Mouse (Mus musculus) heart, embryonic 12.5 days (tissue): ENCODE data around the gene Tmem91. TPM values are rescaled to one million over a fixed set of nuclear protein-coding genes. Genes with fewer than 3 reads are reported as not detected.

ENCODE experiments used
- ATAC-seq: fragments of 200-750 bp; cut with Nextera tagmentation; 2 replicates; pipeline ENCODE4 v1.8.0; 2017; ENCODE audit warnings: moderate TSS enrichment, moderate library complexity; ENCODE audit not compliant: insufficient number of reproducible peaks, low FRiP score
- H3K27ac ChIP-seq: fragments of 300-500 bp; sonication (generic); 2 replicates; pipeline ENCODE4 v1.5.1; 2016; ENCODE audit warnings: mild to moderate bottlenecking, moderate library complexity; ENCODE audit not compliant: poor library complexity, severe bottlenecking
- H3K27me3 ChIP-seq: fragments of 300-500 bp; sonication (generic); replicated peaks from 2 replicates; pipeline ENCODE4 v1.6.1; 2016; ENCODE audit warnings: mild to moderate bottlenecking, moderate library complexity
- H3K36me3 ChIP-seq: fragments of 300-500 bp; sonication (generic); 2 replicates; pipeline ENCODE4 v1.6.1; 2016; ENCODE audit warnings: mild to moderate bottlenecking, moderate library complexity
- H3K4me1 ChIP-seq: fragments of 300-500 bp; sonication (generic); replicated peaks from 2 replicates; pipeline ENCODE4 v1.6.1; 2016; ENCODE audit warnings: mild to moderate bottlenecking
- H3K4me2 ChIP-seq: fragments of 300-500 bp; sonication (generic); 2 replicates; pipeline ENCODE4 v1.6.1; 2016; ENCODE audit warnings: mild to moderate bottlenecking, moderate library complexity
- H3K4me3 ChIP-seq: fragments of 300-500 bp; sonication (generic); 2 replicates; pipeline ENCODE4 v1.5.1; 2016; ENCODE audit warnings: mild to moderate bottlenecking
- H3K9ac ChIP-seq: fragments of 300-500 bp; sonication (generic); 2 replicates; pipeline ENCODE4 v1.6.1; 2016; ENCODE audit warnings: mild to moderate bottlenecking, moderate library complexity
- H3K9me3 ChIP-seq: fragments of 300-500 bp; sonication (generic); replicated peaks from 2 replicates; pipeline ENCODE4 v1.6.1; 2016; ENCODE audit warnings: mild to moderate bottlenecking, moderate library complexity
- WGBS: fragments of 180-500 bp; shearing (Covaris S2); methylation state at CpG from one replicate; pipeline ENCODE4 v1.1.7; 2016; 5-methylcytosine and 5-hydroxymethylcytosine counted together
- polyA plus RNA-seq: library from polyadenylated mRNA; unstranded; fragments of >200 nt; fragmentation: Nextera tagmentation; extraction: Ambion mirVana; gene quantifications from 2 replicates; pipeline ENCODE4 v1.2.1, GENCODE M21; 2016

The Tmem91 gene
- polyA plus RNA-seq, 1 experiment from 2014 or later, result 0.86 TPM

- Histone ChIP-seq H3K4me3 (no peak overlapping the region), H3K4me1 (peaks cover 1% of the 10 kb centered on the region; the same call in 1 of the 2 replicates), H3K27me3 (peaks cover 17% of the 10 kb centered on the region), H3K9me3 (no peaks in the 10 kb centered on the region), H3K36me3 (peaks cover 44% of the 10 kb centered on the region), H3K27ac (no peak overlapping the region), H3K9ac (no peak overlapping the region), H3K4me2 (no peak overlapping the region)
- WGBS, result 77% methylated on average over 9 of the region's 9 CpGs
- ATAC-seq, result no peak
Measured at GRCm38 (mm10) chr7:25669631-25670030, 5.3 kb downstream of the Tmem91 start.

GRCm38 (mm10) chr7:25669158-25669557, 5.8 kb downstream of the Tmem91 start:
- Histone ChIP-seq H3K27ac (no peak overlapping the region), H3K9ac (no peak overlapping the region), H3K9me3 (no peaks in the 10 kb centered on the region), H3K27me3 (peaks cover 13% of the 10 kb centered on the region), H3K4me1 (no peaks in the 10 kb centered on the region), H3K36me3 (peaks cover 49% of the 10 kb centered on the region), H3K4me2 (no peak overlapping the region), H3K4me3 (no peak overlapping the region)
- 86% methylated on average over 10 of the region's 10 CpGs for WGBS
- ATAC-seq, result no peak

- ATAC-seq, result no peak
- H3K4me2 ChIP-seq, result no peak overlapping the region
- no peaks in the 10 kb centered on the region for H3K4me1 ChIP-seq
- H3K9me3 ChIP-seq, result no peaks in the 10 kb centered on the region
- no peak overlapping the region for H3K9ac ChIP-seq
- H3K36me3 ChIP-seq, result peaks cover 67% of the 10 kb centered on the region
- H3K27ac ChIP-seq, result no peak overlapping the region
- no peak overlapping the region for H3K4me3 ChIP-seq
- 93% methylated on average over 8 of the region's 8 CpGs for WGBS
- H3K27me3 ChIP-seq, result no peaks in the 10 kb centered on the region
Measured at GRCm38 (mm10) chr7:25666381-25666780, 8.6 kb downstream of the Tmem91 start.

- Histone ChIP-seq H3K27me3 (no peaks in the 10 kb centered on the region), H3K27ac (peak within 1 kb of the TSS; percentile 41), H3K9ac (peak within 1 kb of the TSS; percentile 80), H3K9me3 (no peaks in the 10 kb centered on the region), H3K4me3 (peak within 1 kb of the TSS; percentile 72), H3K4me1 (peaks cover 23% of the 10 kb centered on the region), H3K36me3 (peaks cover 17% of the 10 kb centered on the region), H3K4me2 (peak within 1 kb of the TSS; percentile 82)
- ATAC-seq, result peak; percentile 100
- under 1% methylated on average over 50 of the region's 50 CpGs for WGBS
Measured at GRCm38 (mm10) chr7:25658657-25659472, 16.1 kb downstream of the Tmem91 start, which contains the start of the genes Bckdha and Exosc5. TSS of gene Bckdha (minus strand) at chr7:25658981. TSS of gene Exosc5 (plus strand) at chr7:25659164.

GRCm38 (mm10) chr7:25657785-25658184, 17.2 kb downstream of the Tmem91 start:
- H3K4me2 ChIP-seq, result peak overlapping the region; percentile 82
- no peak overlapping the region for H3K27ac ChIP-seq
- 31% methylated on average over 10 of the region's 10 CpGs for WGBS
- H3K4me3 ChIP-seq, result peak overlapping the region; percentile 72
- no peaks in the 10 kb centered on the region for H3K27me3 ChIP-seq
- H3K36me3 ChIP-seq, result peaks cover 11% of the 10 kb centered on the region
- H3K9ac ChIP-seq, result peak overlapping the region; percentile 80
- ATAC-seq, result no peak
- no peaks in the 10 kb centered on the region for H3K9me3 ChIP-seq
- peaks cover 23% of the 10 kb centered on the region for H3K4me1 ChIP-seq

- Histone ChIP-seq H3K9me3 (no peaks in the 10 kb centered on the region), H3K4me3 (no peak overlapping the region), H3K36me3 (no peaks in the 10 kb centered on the region), H3K9ac (no peak overlapping the region), H3K4me1 (peaks cover 23% of the 10 kb centered on the region), H3K27ac (no peak overlapping the region), H3K4me2 (no peak overlapping the region), H3K27me3 (no peaks in the 10 kb centered on the region)
- no peak for ATAC-seq
- WGBS, result 68% methylated on average over 11 of the region's 11 CpGs
Measured at GRCm38 (mm10) chr7:25655601-25656428, 19.2 kb downstream of the Tmem91 start.

GRCm38 (mm10) chr7:25652244-25652759, 22.7 kb downstream of the Tmem91 start:
- Histone ChIP-seq H3K27me3 (no peaks in the 10 kb centered on the region), H3K4me3 (no peak overlapping the region), H3K4me1 (peaks cover 7% of the 10 kb centered on the region; the same call in 1 of the 2 replicates), H3K27ac (no peak overlapping the region), H3K36me3 (no peaks in the 10 kb centered on the region), H3K9me3 (no peaks in the 10 kb centered on the region), H3K4me2 (no peak overlapping the region), H3K9ac (no peak overlapping the region)
- WGBS, result 89% methylated on average over 12 of the region's 12 CpGs
- ATAC-seq, result no peak

- Histone ChIP-seq H3K4me3 (no peak overlapping the region), H3K9me3 (no peaks in the 10 kb centered on the region), H3K4me2 (no peak overlapping the region), H3K4me1 (no peaks in the 10 kb centered on the region), H3K9ac (no peak overlapping the region), H3K27me3 (no peaks in the 10 kb centered on the region), H3K36me3 (no peaks in the 10 kb centered on the region), H3K27ac (no peak overlapping the region)
- ATAC-seq, result no peak
- 84% methylated on average over 8 of the region's 8 CpGs for WGBS
Measured at GRCm38 (mm10) chr7:25651281-25651680, 23.7 kb downstream of the Tmem91 start.

GRCm38 (mm10) chr7:25649839-25650238, 25.1 kb downstream of the Tmem91 start:
- Histone ChIP-seq H3K4me2 (no peak overlapping the region), H3K27me3 (no peaks in the 10 kb centered on the region), H3K27ac (no peak overlapping the region), H3K9ac (no peak overlapping the region), H3K4me1 (no peaks in the 10 kb centered on the region), H3K4me3 (no peak overlapping the region), H3K9me3 (no peaks in the 10 kb centered on the region), H3K36me3 (no peaks in the 10 kb centered on the region)
- 67% methylated on average over 5 of the region's 5 CpGs for WGBS
- ATAC-seq, result no peak

- 0 out of 2 replicates have a peak, but pooled peaks have one; percentile 18 for ATAC-seq
- no peaks in the 10 kb centered on the region for H3K9me3 ChIP-seq
- no peak overlapping the region for H3K4me3 ChIP-seq
- no peaks in the 10 kb centered on the region for H3K36me3 ChIP-seq
- no peak overlapping the region for H3K9ac ChIP-seq
- H3K27me3 ChIP-seq, result no peaks in the 10 kb centered on the region
- no peak overlapping the region for H3K27ac ChIP-seq
- H3K4me2 ChIP-seq, result no peak overlapping the region
- 0 out of 2 replicates have a peak, but pooled peaks cover 6% of the 10 kb centered on the region for H3K4me1 ChIP-seq
- WGBS, result 55% methylated on average over 5 of the region's 5 CpGs
Measured at GRCm38 (mm10) chr7:25647574-25648123, 27.3 kb downstream of the Tmem91 start.

GRCm38 (mm10) chr7:25645074-25645473, 29.9 kb downstream of the Tmem91 start:
- WGBS, result 67% methylated on average over 14 of the region's 14 CpGs
- no peak overlapping the region for H3K4me3 ChIP-seq
- H3K9me3 ChIP-seq, result no peaks in the 10 kb centered on the region
- no peak for ATAC-seq
- H3K27ac ChIP-seq, result no peak overlapping the region
- H3K36me3 ChIP-seq, result peaks cover 7% of the 10 kb centered on the region
- no peaks in the 10 kb centered on the region for H3K27me3 ChIP-seq
- no peak overlapping the region for H3K9ac ChIP-seq
- H3K4me2 ChIP-seq, result no peak overlapping the region
- H3K4me1 ChIP-seq, result 0 out of 2 replicates have a peak, but pooled peaks cover 6% of the 10 kb centered on the region
